Mouse (Mus musculus): ENCODE data around the gene Arl8a. TPM values are rescaled to one million over a fixed set of nuclear protein-coding genes. Genes with fewer than 3 reads are reported as not detected.

The Arl8a gene
- 51.4 TPM for polyA plus RNA-seq (2012; fragmentation: generic; extraction: Trizol)
- long read RNA-seq, experiment 1, partial matches to known transcripts: 2 of 11 reads
- long read RNA-seq, experiment 1, other reads (novel, unspliced or antisense): 8 of 11 reads
- long read RNA-seq, experiment 2, partial matches to known transcripts: 2 of 7 reads
- long read RNA-seq, experiment 2, other reads (novel, unspliced or antisense): 1 of 7 reads

DNA sequence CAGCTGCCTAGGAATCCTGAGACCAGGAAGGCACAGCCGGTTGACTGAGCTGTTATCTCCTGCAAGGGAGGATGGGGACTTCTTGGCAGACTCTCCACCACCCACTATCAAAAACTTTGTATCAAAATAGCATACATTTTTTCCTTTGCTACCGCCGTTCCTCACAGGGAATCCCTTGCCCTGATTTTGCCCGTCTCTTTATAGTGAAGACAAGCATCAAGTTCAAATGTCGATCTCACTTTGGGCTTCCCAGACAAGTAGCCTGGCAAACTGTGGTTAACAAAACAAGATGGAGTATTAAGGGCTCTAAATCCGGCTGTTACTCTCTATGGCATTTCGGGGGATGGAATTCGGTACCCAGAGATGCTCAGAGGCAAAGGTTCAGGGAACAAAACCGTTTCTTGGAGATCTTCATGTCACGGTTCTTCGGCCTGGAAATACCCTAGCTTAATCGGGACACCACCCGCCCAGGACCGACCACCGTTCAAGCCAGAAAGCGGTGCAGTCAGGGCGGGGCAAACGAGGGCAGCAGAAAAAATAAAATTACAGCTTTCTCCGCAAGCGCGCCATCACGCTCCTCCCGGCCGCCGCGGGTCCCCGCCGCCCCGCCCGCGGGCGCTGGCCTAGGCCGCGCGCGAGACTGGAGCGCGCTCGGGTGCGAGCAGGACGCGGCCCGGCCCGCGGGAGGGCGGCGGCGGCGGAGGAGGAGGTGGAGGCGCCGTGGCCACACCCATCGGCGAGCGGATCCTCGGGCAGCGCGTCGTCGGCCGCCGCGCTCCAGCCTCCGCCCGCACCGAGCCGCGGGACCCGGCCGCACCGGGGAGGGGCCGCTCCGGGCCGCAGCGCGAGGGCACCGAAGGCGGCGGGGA lies at the start of gene Arl8a:
Gene Arl8a, plus strand, starts transcription at position 748 of the 869 bp plus-strand sequence.
- Histone ChIP-seq H3K27me3 (ENCODE audit: control insufficient read depth, insufficient read depth, insufficient read length) (no peaks in the 10 kb centered on the region), H3K79me2 (ENCODE audit: control insufficient read depth, insufficient read depth) (peaks cover 53% of the 10 kb centered on the region), H3K4me3 (ENCODE audit: insufficient read depth, poor library complexity, severe bottlenecking) (peak within 1 kb of the TSS; percentile 93), H3ac (ENCODE audit: control insufficient read depth, insufficient read length, low read depth) (peak within 1 kb of the TSS; percentile 98), H3K36me3 (ENCODE audit: control insufficient read depth, insufficient read depth) (peaks cover 5% of the 10 kb centered on the region), H3K79me3 (ENCODE audit: low read depth) (peaks cover 35% of the 10 kb centered on the region)
- TF ChIP-seq MYOD1 (IDR thresholded peaks at IDR 0.05; ENCODE audit: control insufficient read depth, insufficient read length, low read depth) (no peak), FOSL1 (IDR thresholded peaks at IDR 0.05; ENCODE audit: insufficient read depth, low read length, poor library complexity, severe bottlenecking) (no peak), CEBPB (IDR thresholded peaks at IDR 0.05; ENCODE audit: low read depth) (no peak), USF1 (IDR thresholded peaks at IDR 0.05; ENCODE audit: low read depth) (no peak), MYOG (IDR thresholded peaks at IDR 0.05; ENCODE audit: control insufficient read depth, extremely low read depth, insufficient read length) (no peak), MAX (IDR thresholded peaks at IDR 0.05) (peak; percentile 13), CTCF (IDR thresholded peaks at IDR 0.05; ENCODE audit: control insufficient read depth, insufficient read depth, insufficient read length) (no peak)

GRCm38 (mm10) chr1:135097441-135097840 lies 49.2 kb upstream of the Arl8a start:
- Histone ChIP-seq H3K79me2 (ENCODE audit: control insufficient read depth, insufficient read depth) (peaks cover 34% of the 10 kb centered on the region), H3ac (ENCODE audit: control insufficient read depth, insufficient read length, low read depth) (no peak overlapping the region), H3K4me3 (ENCODE audit: insufficient read depth, poor library complexity, severe bottlenecking) (no peak overlapping the region), H3K79me3 (ENCODE audit: low read depth) (peaks cover 7% of the 10 kb centered on the region), H3K27me3 (ENCODE audit: control insufficient read depth, insufficient read depth, insufficient read length) (no peaks in the 10 kb centered on the region), H3K36me3 (ENCODE audit: control insufficient read depth, insufficient read depth) (no peaks in the 10 kb centered on the region)
- TF ChIP-seq CEBPB (IDR thresholded peaks at IDR 0.05; ENCODE audit: low read depth) (no peak), USF1 (IDR thresholded peaks at IDR 0.05; ENCODE audit: low read depth) (no peak), MYOG (IDR thresholded peaks at IDR 0.05; ENCODE audit: control insufficient read depth, extremely low read depth, insufficient read length) (no peak), MYOD1 (IDR thresholded peaks at IDR 0.05; ENCODE audit: control insufficient read depth, insufficient read length, low read depth) (no peak), MAX (IDR thresholded peaks at IDR 0.05) (no peak), FOSL1 (IDR thresholded peaks at IDR 0.05; ENCODE audit: insufficient read depth, low read length, poor library complexity, severe bottlenecking) (no peak), CTCF (IDR thresholded peaks at IDR 0.05; ENCODE audit: control insufficient read depth, insufficient read depth, insufficient read length) (no peak)

GRCm38 (mm10) chr1:135098441-135098840 lies 48.2 kb upstream of the Arl8a start:
- Histone ChIP-seq H3K4me3 (ENCODE audit: insufficient read depth, poor library complexity, severe bottlenecking) (no peak overlapping the region), H3K79me3 (ENCODE audit: low read depth) (peaks cover 12% of the 10 kb centered on the region), H3ac (ENCODE audit: control insufficient read depth, insufficient read length, low read depth) (no peak overlapping the region), H3K36me3 (ENCODE audit: control insufficient read depth, insufficient read depth) (no peaks in the 10 kb centered on the region), H3K27me3 (ENCODE audit: control insufficient read depth, insufficient read depth, insufficient read length) (no peaks in the 10 kb centered on the region), H3K79me2 (ENCODE audit: control insufficient read depth, insufficient read depth) (peaks cover 39% of the 10 kb centered on the region)
- TF ChIP-seq CTCF (IDR thresholded peaks at IDR 0.05; ENCODE audit: control insufficient read depth, insufficient read depth, insufficient read length) (no peak), FOSL1 (IDR thresholded peaks at IDR 0.05; ENCODE audit: insufficient read depth, low read length, poor library complexity, severe bottlenecking) (no peak), MYOD1 (IDR thresholded peaks at IDR 0.05; ENCODE audit: control insufficient read depth, insufficient read length, low read depth) (no peak), CEBPB (IDR thresholded peaks at IDR 0.05; ENCODE audit: low read depth) (no peak), USF1 (IDR thresholded peaks at IDR 0.05; ENCODE audit: low read depth) (no peak), MAX (IDR thresholded peaks at IDR 0.05) (no peak), MYOG (IDR thresholded peaks at IDR 0.05; ENCODE audit: control insufficient read depth, extremely low read depth, insufficient read length) (no peak)

DNA sequence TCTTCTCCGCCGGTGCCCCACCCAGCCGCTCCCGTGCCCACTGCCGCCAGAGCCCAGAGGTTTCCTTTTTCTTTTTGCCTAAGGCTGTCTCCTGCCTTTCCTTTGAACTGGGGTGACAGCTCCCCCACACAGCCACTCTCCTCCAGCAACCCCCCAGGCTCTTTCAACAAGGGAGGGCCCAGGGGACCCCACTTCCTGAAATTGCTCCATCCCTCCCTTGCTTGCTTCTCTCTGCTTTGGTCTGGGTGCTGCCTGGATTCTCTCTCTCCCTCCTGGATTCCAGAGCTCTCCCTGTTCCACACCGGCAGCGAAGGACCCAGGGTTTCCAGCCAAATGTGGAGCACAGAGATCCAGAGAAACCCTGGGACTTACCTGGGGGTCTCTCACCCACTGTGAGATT lies 46.2 kb upstream of the Arl8a start:
- Histone ChIP-seq H3K79me3 (ENCODE audit: low read depth) (peaks cover 14% of the 10 kb centered on the region), H3ac (ENCODE audit: control insufficient read depth, insufficient read length, low read depth) (no peak overlapping the region), H3K79me2 (ENCODE audit: control insufficient read depth, insufficient read depth) (peaks cover 43% of the 10 kb centered on the region), H3K27me3 (ENCODE audit: control insufficient read depth, insufficient read depth, insufficient read length) (no peaks in the 10 kb centered on the region), H3K36me3 (ENCODE audit: control insufficient read depth, insufficient read depth) (no peaks in the 10 kb centered on the region), H3K4me3 (ENCODE audit: insufficient read depth, poor library complexity, severe bottlenecking) (no peak overlapping the region)
- no peak for TF ChIP-seq MYOD1 (IDR thresholded peaks at IDR 0.05; ENCODE audit: control insufficient read depth, insufficient read length, low read depth)
- TF ChIP-seq CTCF (IDR thresholded peaks at IDR 0.05; ENCODE audit: control insufficient read depth, insufficient read depth, insufficient read length): no peak
- no peak for TF ChIP-seq MAX (IDR thresholded peaks at IDR 0.05)
- no peak for TF ChIP-seq CEBPB (IDR thresholded peaks at IDR 0.05; ENCODE audit: low read depth)
- no peak for TF ChIP-seq USF1 (IDR thresholded peaks at IDR 0.05; ENCODE audit: low read depth)
- TF ChIP-seq MYOG (IDR thresholded peaks at IDR 0.05; ENCODE audit: control insufficient read depth, extremely low read depth, insufficient read length): no peak
- TF ChIP-seq FOSL1 (IDR thresholded peaks at IDR 0.05; ENCODE audit: insufficient read depth, low read length, poor library complexity, severe bottlenecking): no peak

GRCm38 (mm10) chr1:135105124-135105523 lies 41.5 kb upstream of the Arl8a start, which contains the start of gene Lgr6:
TSS of gene Lgr6 (minus strand) at chr1:135105276.
- H3K79me3 ChIP-seq (ENCODE audit: low read depth): peaks cover 12% of the 10 kb centered on the region
- no peaks in the 10 kb centered on the region for H3K36me3 ChIP-seq (ENCODE audit: control insufficient read depth, insufficient read depth)
- H3K79me2 ChIP-seq (ENCODE audit: control insufficient read depth, insufficient read depth): peaks cover 30% of the 10 kb centered on the region
- TF ChIP-seq CEBPB (IDR thresholded peaks at IDR 0.05; ENCODE audit: low read depth) (no peak), MYOG (IDR thresholded peaks at IDR 0.05; ENCODE audit: control insufficient read depth, extremely low read depth, insufficient read length) (no peak), USF1 (IDR thresholded peaks at IDR 0.05; ENCODE audit: low read depth) (no peak), FOSL1 (IDR thresholded peaks at IDR 0.05; ENCODE audit: insufficient read depth, low read length, poor library complexity, severe bottlenecking) (no peak), MAX (IDR thresholded peaks at IDR 0.05) (no peak), MYOD1 (IDR thresholded peaks at IDR 0.05; ENCODE audit: control insufficient read depth, insufficient read length, low read depth) (no peak), CTCF (IDR thresholded peaks at IDR 0.05; ENCODE audit: control insufficient read depth, insufficient read depth, insufficient read length) (no peak)
- no peaks in the 10 kb centered on the region for H3K27me3 ChIP-seq (ENCODE audit: control insufficient read depth, insufficient read depth, insufficient read length)
- peak within 1 kb of the TSS; percentile 76 for H3ac ChIP-seq (ENCODE audit: control insufficient read depth, insufficient read length, low read depth)
- H3K4me3 ChIP-seq (ENCODE audit: insufficient read depth, poor library complexity, severe bottlenecking): peak within 1 kb of the TSS; percentile 42
